Mouse (Mus musculus) gastrocnemius, adult 18-20 months (tissue): ENCODE results near the gene Lancl3. TPM values are rescaled to one million over a fixed set of nuclear protein-coding genes. Genes with fewer than 3 reads are reported as not detected.

ENCODE experiments used
- DNase-seq: peaks from one replicate; pipeline ENCODE4 v3.0.0; 2021; ENCODE audit warnings: low spot score
- long read RNA-seq, 2 experiments: library from polyadenylated mRNA; stranded (forward); transcript quantifications; one replicate each; pipeline ENCODE4 v2.0.0; 2021
- total RNA-seq, 2 experiments: library from RNA; stranded (reverse); gene quantifications; 2 replicates each; pipeline ENCODE4 v1.2.3; 2021

Gene Lancl3
- under 1 TPM; 0.64 to 0.73 TPM for total RNA-seq
- long read RNA-seq, experiment 1: 0 reads
- long read RNA-seq, experiment 2: 0 reads

GRCm38 (mm10) chrX:9199761-9200371 is at the start of gene Lancl3:
Gene Lancl3 (plus strand): TSS chrX:9199902.
- DNase-seq: peak; percentile 2

GRCm38 (mm10) chrX:9179011-9179410 is 20.7 kb upstream of the Lancl3 start:
- no peak for DNase-seq

DNA sequence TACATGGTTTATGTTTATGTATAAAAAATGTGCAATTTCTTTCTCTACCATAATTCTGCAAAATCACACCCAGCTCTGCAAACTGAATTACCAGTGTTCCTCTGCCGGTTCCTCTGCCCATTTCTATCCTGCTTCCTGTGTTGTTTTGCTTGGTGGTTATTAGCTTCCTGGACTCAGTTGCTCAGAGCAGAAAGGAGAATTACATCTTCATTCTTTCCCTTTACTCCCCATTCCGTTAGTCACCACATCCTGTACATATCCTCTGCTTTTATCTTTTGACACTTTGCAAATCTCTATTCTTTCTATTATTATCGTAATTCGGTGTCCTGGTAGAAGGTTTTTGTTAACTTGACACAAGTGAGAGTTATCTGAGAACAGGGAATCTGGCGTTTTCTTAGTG is 18.1 kb upstream of the Lancl3 start:
- DNase-seq: no peak

- DNase-seq: peak; percentile 6
Measured at GRCm38 (mm10) chrX:9200380-9200917, 747 bp downstream of the Lancl3 start.

GRCm38 (mm10) chrX:9201954-9202353 is 2.3 kb downstream of the Lancl3 start:
- no peak for DNase-seq

DNA sequence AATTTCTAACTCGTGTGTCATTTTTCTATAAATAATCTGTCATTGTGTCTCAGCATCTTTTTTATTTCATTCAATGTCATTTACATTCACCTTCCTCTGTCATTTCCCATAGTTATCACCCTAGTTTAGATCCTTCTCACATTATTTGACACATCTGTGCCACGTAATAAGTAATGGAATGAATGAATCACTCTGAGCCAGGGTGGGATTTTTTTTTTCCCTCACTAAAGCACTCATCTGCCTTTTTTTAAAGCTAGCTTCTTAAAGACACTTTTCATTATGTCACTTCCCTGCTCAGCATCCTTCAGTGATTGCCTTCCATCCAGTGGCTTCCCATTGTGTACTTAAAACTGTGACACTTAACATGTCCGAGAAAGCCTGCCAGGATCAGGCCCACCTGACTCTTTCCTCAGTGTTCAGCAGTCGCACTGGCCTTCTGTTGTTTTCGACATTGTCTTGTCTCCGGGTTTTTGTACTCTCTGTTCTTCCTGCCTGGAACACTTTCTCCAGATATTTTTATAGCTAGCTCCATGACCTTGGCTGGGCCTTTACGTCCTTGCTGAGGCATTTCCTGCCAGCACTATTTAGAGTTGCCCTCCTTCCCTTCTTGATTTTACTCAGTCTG is 3.2 kb downstream of the Lancl3 start:
- no peak for DNase-seq

DNA sequence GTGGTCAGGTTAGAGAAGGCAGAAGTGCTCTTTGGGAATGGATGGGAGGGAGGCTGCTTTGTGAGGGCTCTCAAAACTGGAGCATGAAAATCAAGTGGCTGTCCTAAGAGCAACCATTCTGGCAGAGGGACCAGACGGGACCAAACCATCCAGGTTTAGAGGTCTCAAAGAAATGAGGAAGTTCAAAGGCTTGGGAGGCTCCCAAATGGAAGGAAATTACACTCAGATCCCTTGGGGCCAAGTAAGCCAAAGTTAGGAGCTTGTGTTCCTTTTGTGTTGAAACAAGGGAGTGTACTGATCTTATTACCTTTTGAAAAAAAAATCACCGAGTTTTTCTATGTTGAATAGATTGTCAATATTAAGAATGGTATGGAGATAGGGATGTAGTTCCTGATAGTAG is 5.4 kb downstream of the Lancl3 start:
- DNase-seq: no peak

DNA sequence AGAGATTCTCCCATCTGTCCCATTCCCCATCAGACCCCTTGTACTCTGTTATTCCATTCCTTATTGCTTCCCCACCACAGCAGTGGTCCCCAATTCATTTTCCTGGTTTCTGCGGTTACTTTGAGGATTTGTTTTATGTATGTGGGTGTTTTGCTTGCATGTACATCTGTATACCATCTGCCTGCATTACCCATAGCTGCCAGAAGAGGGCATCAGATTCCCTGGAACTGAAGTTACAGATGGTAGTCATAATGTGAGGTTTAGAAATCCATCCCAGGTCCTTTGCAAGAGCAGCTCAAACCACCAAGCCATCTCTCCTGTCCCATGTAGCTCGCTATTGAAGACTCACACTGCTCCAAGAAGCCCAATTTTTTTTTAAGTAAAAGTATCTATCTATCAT is 16.5 kb downstream of the Lancl3 start:
- no peak for DNase-seq

- no peak for DNase-seq
Measured at GRCm38 (mm10) chrX:9219570-9219969, 19.9 kb downstream of the Lancl3 start.

GRCm38 (mm10) chrX:9221206-9221605 is 21.5 kb downstream of the Lancl3 start:
- no peak for DNase-seq

GRCm38 (mm10) chrX:9221736-9222135 is 22.0 kb downstream of the Lancl3 start:
- DNase-seq: no peak

- DNase-seq: no peak
Measured at GRCm38 (mm10) chrX:9222412-9223221, 22.9 kb downstream of the Lancl3 start.

DNA sequence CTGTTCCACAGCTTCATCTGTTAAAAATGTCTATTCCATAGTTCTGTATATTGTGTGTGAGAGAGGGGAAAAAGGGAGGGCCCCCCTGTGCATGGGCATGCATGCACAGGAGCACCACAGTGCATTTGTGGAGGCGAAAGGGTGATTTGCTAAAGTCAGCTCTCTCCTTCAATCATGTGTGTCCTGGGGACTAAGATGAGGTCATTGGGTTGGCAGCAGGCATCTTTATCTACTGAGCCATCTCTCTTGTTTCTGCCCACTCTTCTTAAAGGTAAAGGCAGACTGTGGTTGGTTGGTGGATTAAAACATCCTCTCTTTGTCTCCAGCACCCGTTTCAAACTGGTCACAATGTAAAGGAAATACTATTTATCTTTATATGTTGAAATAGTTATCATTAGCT is 27.4 kb downstream of the Lancl3 start:
- no peak for DNase-seq

- no peak for DNase-seq
Measured at GRCm38 (mm10) chrX:9240737-9241591, 41.3 kb downstream of the Lancl3 start.

GRCm38 (mm10) chrX:9243381-9243864 is 43.7 kb downstream of the Lancl3 start:
- DNase-seq: no peak

DNA sequence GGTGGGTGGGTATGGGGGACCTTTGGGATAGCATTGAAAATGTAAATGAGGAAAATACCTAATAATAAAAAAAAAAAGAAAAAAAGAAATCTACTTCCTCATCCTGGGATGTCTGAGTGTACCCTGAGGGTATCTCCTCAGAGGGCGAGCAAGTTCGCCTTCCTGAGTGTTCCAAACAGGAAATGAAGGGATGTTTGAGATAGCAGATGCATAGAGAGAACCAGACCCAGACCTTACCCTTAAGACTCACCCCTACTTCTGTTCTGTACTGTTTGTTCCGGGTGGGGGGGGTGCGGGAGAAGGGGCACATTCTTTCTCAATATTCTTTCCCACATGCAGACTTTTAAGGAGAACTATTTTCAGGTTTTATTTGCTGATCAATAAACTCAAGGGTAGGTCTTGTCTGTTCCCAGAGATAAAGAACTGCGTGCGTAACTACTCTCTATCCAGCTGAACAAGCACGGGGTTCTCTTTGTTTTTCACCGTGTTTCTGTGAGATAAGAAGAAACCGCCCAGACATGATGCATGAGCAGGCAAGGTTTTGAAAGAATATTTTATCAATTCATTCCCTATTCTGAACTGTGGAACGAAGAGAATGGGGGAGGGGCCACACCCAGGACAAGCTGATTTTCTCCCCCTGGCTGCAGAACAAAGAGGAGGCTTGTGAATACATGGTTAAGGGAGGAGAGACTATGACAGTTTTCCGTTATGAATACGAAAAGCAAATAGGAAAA is 45.1 kb downstream of the Lancl3 start:
- no peak for DNase-seq

DNA sequence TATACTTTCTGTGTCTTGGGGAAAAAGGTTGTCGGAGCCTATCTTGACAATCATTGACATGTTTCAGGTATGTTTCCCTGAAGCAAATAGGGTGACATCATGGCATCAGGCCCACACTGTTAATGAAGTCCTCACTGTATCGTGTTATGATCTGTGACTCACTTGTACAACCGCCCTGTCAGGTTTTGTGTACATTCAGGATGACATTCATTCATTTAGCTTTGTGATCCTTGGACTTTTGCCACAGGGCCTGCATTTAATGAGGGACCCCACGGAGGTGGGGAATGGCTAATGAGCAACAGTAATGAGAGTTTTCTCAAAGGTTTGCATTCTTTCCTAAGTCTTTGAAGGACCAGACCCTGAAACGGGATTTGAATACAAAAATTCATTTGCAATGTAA is 49.2 kb downstream of the Lancl3 start:
- DNase-seq: no peak

GRCm38 (mm10) chrX:9253990-9254389 is 54.3 kb downstream of the Lancl3 start:
- no peak for DNase-seq

DNA sequence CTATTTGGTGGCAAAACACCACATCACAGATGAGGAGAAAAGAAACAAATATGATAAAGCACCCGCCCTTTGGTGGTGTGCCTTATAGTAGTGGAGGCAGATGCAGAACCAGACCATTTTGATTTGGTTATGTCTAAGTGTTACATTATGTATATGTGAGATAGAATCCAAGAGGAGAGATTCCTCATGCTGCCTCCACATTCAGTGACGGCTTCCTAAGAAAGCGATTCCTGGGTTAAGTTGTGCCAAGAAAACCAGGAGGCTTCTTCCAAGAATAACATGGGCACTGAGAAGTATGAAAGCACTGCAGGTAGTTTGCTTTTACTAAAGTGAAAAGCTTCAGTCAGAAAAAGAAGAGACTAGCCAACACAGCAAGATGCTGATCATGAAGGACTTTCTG is 55.2 kb downstream of the Lancl3 start:
- no peak for DNase-seq

DNA sequence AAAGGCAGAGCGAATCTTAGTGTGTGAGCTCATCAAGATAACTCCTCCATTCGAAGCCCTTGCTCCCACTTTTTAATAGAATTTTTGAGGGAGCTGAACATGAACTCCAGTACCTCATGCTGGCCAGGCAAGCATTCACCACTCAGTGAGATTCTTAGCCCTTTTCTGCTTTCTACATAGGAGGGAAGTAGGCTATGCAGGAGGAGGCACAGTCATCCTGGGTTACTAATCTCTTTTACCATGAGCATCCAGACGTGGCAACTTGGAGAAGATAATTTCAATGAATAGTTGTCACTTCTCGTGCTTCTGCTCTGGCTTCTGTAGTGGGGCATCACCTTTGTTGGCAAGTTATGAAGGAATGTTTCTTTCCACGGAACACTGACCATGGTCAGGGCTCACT is 57.1 kb downstream of the Lancl3 start, which contains the start of gene Gm14862:
Gene Gm14862 (minus strand): TSS at position 134 of the 400 bp plus-strand sequence.
- DNase-seq: no peak
